Mouse (Mus musculus): ENCODE results near the gene Asap2.

GRCm38 (mm10) chr12:21141691-21142300 is 151.5 kb downstream of the Asap2 start:
- no peak for TF ChIP-seq CTCF (IDR thresholded peaks at IDR 0.05; ENCODE audit: low read depth)
- no peak for TF ChIP-seq EP300 (optimal IDR thresholded peaks at IDR 0.05)

All from stomach, postnatal 0 days (tissue).